Mouse (Mus musculus): ENCODE data around the gene Tgfb1i1.

Tgfb1i1 gene

GRCm38 (mm10) chr7:128244410-128245025 lies 2.1 kb upstream of the Tgfb1i1 start:
- no peak for DNase-seq (ENCODE audit: low spot score)

- DNase-seq (ENCODE audit: low spot score), result no peak
Observed at GRCm38 (mm10) chr7:128245547-128245946, 1.1 kb upstream of the Tgfb1i1 start.

- DNase-seq (ENCODE audit: low spot score), result peak; percentile 94
Observed at GRCm38 (mm10) chr7:128247443-128247842, 831 bp downstream of the Tgfb1i1 start.

- DNase-seq (ENCODE audit: low spot score), result no peak
Observed at GRCm38 (mm10) chr7:128248081-128249042, 1.8 kb downstream of the Tgfb1i1 start.

GRCm38 (mm10) chr7:128249998-128250397 lies 3.4 kb downstream of the Tgfb1i1 start:
- no peak for DNase-seq (ENCODE audit: low spot score)

- DNase-seq (ENCODE audit: low spot score), result no peak
Observed at GRCm38 (mm10) chr7:128251946-128252345, 5.3 kb downstream of the Tgfb1i1 start.

GRCm38 (mm10) chr7:128252609-128253008 lies 6.0 kb downstream of the Tgfb1i1 start:
- no peak for DNase-seq (ENCODE audit: low spot score)

GRCm38 (mm10) chr7:128254978-128255377 lies 8.4 kb downstream of the Tgfb1i1 start:
- no peak for DNase-seq (ENCODE audit: low spot score)

- DNase-seq (ENCODE audit: low spot score), result no peak
Observed at GRCm38 (mm10) chr7:128255757-128256156, 9.1 kb downstream of the Tgfb1i1 start.

GRCm38 (mm10) chr7:128256783-128257334 lies 10.2 kb downstream of the Tgfb1i1 start:
- no peak for DNase-seq (ENCODE audit: low spot score)

GRCm38 (mm10) chr7:128265411-128265810 lies 18.8 kb downstream of the Tgfb1i1 start, which contains the start of gene Slc5a2:
Gene Slc5a2 (plus strand): TSS chr7:128265657.
- DNase-seq (ENCODE audit: low spot score), result no peak

- no peak for DNase-seq (ENCODE audit: low spot score)
Observed at GRCm38 (mm10) chr7:128266056-128266455, 19.4 kb downstream of the Tgfb1i1 start.

GRCm38 (mm10) chr7:128267391-128267790 lies 20.8 kb downstream of the Tgfb1i1 start:
- no peak for DNase-seq (ENCODE audit: low spot score)

GRCm38 (mm10) chr7:128267813-128268212 lies 21.2 kb downstream of the Tgfb1i1 start:
- DNase-seq (ENCODE audit: low spot score), result no peak

- DNase-seq (ENCODE audit: low spot score), result no peak
Observed at GRCm38 (mm10) chr7:128270431-128270850, 23.8 kb downstream of the Tgfb1i1 start.

- DNase-seq (ENCODE audit: low spot score), result no peak
Observed at GRCm38 (mm10) chr7:128271496-128271895, 24.9 kb downstream of the Tgfb1i1 start.

- DNase-seq (ENCODE audit: low spot score), result no peak
Observed at GRCm38 (mm10) chr7:128276051-128276450, 29.4 kb downstream of the Tgfb1i1 start.

- no peak for DNase-seq (ENCODE audit: low spot score)
Observed at GRCm38 (mm10) chr7:128279750-128280149, 33.1 kb downstream of the Tgfb1i1 start.

- no peak for DNase-seq (ENCODE audit: low spot score)
Observed at GRCm38 (mm10) chr7:128281765-128282164, 35.2 kb downstream of the Tgfb1i1 start.

GRCm38 (mm10) chr7:128282532-128283244 lies 36.1 kb downstream of the Tgfb1i1 start:
- no peak for DNase-seq (ENCODE audit: low spot score)

GRCm38 (mm10) chr7:128284047-128284446 lies 37.4 kb downstream of the Tgfb1i1 start:
- no peak for DNase-seq (ENCODE audit: low spot score)

GRCm38 (mm10) chr7:128285060-128285459 lies 38.4 kb downstream of the Tgfb1i1 start:
- DNase-seq (ENCODE audit: low spot score), result no peak

All from lung, postnatal 25 days (tissue).